Mouse (Mus musculus): Measurements from ENCODE around the gene Vgll4. TPM values are rescaled to one million over a fixed set of nuclear protein-coding genes. Genes with fewer than 3 reads are reported as not detected.

The Vgll4 gene
- polyA plus RNA-seq (2017; shearing (Covaris generic)): 238 TPM

DNA sequence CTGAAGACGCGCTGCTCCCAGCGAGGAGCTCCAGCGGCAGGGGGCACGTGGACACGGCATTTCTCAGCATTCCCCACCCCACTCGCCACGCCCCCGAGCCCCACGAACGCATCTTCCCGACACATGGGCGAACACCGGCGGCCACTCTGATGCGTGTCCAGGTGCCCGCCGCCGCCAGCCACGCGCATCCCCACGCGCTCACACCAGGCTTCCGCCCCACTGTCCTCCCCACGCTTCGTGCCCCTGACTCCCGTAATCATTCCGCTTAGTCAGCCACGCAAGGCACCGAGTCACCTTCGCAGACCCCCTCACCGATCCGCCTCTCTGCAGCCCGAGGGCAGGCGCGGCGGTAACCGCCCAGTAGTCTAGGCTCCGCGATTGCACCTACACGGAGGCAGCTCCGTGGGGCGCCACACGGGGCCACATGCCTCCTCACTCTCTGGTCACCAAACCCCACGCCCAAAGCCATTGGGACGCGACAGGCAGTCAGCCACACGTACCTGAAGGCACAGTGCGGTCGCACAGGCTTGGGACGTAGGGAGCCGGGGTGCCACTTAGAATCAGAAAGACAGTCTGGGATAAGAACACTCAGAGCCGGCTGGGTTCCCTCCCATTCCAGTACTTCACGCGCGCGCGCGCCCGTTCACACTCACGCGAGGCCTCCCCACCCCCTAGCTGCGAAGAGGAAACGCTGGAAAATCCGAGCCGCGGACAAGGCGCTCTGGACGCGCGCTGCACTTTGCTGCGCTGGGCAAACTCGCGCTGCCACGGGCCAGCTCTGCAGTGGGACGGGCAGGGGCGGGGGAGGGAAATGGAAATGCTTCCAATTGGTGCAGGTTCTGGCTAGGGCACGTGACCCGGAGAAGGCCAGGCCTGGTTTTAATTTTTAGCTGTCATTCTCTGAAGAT lies at the start of gene Vgll4:
TSS of gene Vgll4 (minus strand) at position 782 of the 908 bp plus-strand sequence.

Other genes starting within 250 kb of the Vgll4 start
- gene Tamm41, start 67.9 kb upstream of the Vgll4 start, polyA plus RNA-seq (2017; shearing (Covaris generic)): 24.3 TPM
- gene Syn2, start 164.9 kb upstream of the Vgll4 start, polyA plus RNA-seq (2017; shearing (Covaris generic)): 0.21 TPM

All from effector memory CD4-positive, alpha-beta T cell, adult 7 months (primary cell).